Mouse (Mus musculus): ENCODE data around the gene Vmn1r191.

DNA sequence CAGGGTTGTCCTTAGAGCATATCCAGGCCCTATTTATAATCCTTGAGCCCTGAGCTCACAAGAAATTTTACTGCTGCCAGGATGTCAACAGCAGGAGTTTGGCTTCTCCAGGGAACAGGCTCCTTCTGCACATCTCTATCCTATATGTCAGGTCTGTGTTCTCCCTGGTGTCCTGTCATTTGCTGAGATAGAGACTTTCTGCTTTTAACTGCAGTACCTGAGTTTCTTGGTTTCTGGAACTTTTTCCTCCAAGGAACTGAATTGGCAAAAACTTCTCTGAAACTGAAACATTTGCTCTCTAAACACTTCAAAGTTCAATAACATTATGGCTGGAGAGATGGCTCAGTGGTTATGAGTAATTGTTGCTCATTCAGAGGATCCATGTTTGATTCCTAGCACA is 7.3 kb upstream of the Vmn1r191 start, which contains the start of gene Vmn1r192:
- TF ChIP-seq CTCF (IDR thresholded peaks at IDR 0.05; ENCODE audit: borderline replicate concordance, insufficient read depth, low read length) (no peak), POLR2A (IDR thresholded peaks at IDR 0.05; ENCODE audit: low read depth, low read length) (no peak)
